Mouse (Mus musculus): ENCODE results near the gene Arhgap30. TPM values are rescaled to one million over a fixed set of nuclear protein-coding genes. Genes with fewer than 3 reads are reported as not detected.

Arhgap30 gene
- polyA plus RNA-seq, 1 experiment from 2014 or later, result 0.53 TPM

DNA sequence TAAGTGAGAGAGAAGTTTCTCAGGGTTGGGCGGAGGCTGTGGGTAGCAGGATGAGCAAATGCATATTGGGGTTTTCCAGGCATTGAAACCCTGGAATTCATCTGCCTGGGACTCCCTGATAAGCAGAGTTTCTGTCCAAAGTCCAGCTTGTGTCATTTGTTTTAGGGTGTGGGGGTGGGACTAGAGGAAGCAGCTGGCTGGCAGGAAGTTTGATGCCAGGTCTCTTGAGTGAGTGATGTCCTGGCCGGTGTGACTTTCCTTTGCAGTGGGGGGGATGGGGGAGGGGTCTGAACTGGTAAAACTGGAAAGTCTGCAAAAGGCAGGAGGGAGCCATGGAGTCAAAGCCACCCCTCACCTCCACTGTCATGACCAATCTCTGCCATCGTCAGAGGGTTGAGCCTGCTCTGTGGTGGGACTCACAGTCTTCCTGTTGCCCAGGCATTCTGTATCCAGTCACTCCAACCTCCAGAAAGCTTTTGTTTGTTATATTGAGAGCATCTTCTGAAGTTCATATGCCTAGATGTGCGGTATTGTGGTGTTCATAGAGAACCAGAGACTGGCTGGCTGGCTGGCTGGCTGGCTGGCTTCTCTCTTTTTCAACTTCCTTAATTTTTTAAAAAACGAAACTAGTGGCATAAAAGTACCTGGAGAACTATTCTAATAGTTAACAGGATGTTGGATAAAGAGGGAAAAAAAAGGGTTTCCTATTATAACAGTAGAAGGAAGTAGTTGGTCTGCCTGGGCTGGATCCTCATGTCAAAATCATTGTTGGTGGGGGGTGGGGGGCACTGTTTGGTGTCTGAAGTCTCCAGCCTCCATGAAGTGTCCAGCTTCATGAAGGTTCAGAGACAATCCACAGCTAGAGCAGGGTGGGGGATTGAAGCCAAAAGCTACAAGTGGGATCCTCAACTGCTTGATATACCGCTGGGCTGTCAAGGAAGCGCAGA lies 53.0 kb downstream of the Arhgap30 start:
- H3K4me2 ChIP-seq (ENCODE audit: low read depth, low read length, severe bottlenecking), result no peak overlapping the region
- DNase-seq (ENCODE audit: low spot score), result no peak
- H3K36me3 ChIP-seq (ENCODE audit: control insufficient read depth, insufficient read depth, low read length), result no peaks in the 10 kb centered on the region
- H3K27ac ChIP-seq (ENCODE audit: low read depth, low read length), result no peak overlapping the region
- H3K4me1 ChIP-seq (replicated peaks; ENCODE audit: control insufficient read depth, insufficient read depth, low read length), result 0 out of 2 replicates have a peak, but pooled peaks cover 1% of the 10 kb centered on the region
- no peak for ATAC-seq (replicated peaks; ENCODE audit: low FRiP score)
- no peak overlapping the region for H3K4me3 ChIP-seq (ENCODE audit: low read depth, low read length)
- peaks cover 15% of the 10 kb centered on the region for H3K27me3 ChIP-seq (ENCODE audit: control insufficient read depth, insufficient read depth, low read length)
- WGBS, result 64% methylated on average over 7 of the region's 7 CpGs
- peaks cover 3% of the 10 kb centered on the region; the same call in 1 of the 2 replicates for H3K9me3 ChIP-seq (ENCODE audit: control insufficient read depth, low read length)
- H3K9ac ChIP-seq (ENCODE audit: low read length), result no peak overlapping the region

DNA sequence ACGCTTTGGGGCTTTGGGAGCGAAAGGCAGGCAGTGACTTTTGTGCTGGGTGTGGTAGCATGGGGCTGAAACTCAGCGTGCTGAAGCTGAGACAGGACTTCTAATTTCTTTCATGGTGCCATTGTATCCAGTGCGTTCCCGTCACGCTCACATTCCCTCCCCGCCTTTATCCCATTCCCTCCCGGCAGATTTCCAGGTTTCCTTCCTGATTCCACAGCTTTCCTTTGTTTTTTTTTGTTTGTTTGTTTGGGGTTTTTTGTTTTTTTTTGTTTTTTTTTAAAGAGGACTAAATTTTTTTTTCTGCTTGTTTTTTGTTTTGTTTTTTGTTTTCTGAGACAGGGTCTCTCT lies 53.6 kb downstream of the Arhgap30 start:
- H3K4me3 ChIP-seq (ENCODE audit: low read depth, low read length), result no peak overlapping the region
- ATAC-seq (replicated peaks; ENCODE audit: low FRiP score), result no peak
- H3K9me3 ChIP-seq (ENCODE audit: control insufficient read depth, low read length), result peaks cover 3% of the 10 kb centered on the region; the same call in 1 of the 2 replicates
- no peak overlapping the region for H3K27ac ChIP-seq (ENCODE audit: low read depth, low read length)
- WGBS, result 82% methylated on average over 8 of the region's 8 CpGs
- no peaks in the 10 kb centered on the region for H3K36me3 ChIP-seq (ENCODE audit: control insufficient read depth, insufficient read depth, low read length)
- no peak overlapping the region for H3K9ac ChIP-seq (ENCODE audit: low read length)
- 0 out of 2 replicates have a peak, but pooled peaks cover 1% of the 10 kb centered on the region for H3K4me1 ChIP-seq (replicated peaks; ENCODE audit: control insufficient read depth, insufficient read depth, low read length)
- H3K27me3 ChIP-seq (ENCODE audit: control insufficient read depth, insufficient read depth, low read length), result peaks cover 12% of the 10 kb centered on the region
- DNase-seq (ENCODE audit: low spot score), result no peak
- no peak overlapping the region for H3K4me2 ChIP-seq (ENCODE audit: low read depth, low read length, severe bottlenecking)

DNA sequence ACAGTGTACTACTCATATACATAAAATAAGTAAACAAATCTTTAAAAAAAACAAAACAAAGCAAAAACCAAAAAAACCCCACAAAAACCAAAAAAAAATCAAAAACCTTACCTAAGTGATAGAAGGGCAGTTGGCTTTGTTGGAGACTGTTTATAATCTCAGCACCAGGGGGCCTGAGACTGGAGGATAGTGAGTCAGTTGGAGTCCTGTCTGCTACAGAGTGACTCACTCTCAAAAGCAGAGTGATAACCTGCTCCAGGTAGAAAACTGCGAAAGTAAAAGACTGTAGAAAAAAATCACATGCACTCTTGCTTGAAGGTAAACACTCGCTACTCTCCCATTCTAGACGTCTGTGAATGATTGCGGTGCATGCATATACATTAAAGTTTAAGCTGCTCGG lies 56.3 kb downstream of the Arhgap30 start:
- WGBS, result 91% methylated on average over 5 of the region's 5 CpGs
- no peaks in the 10 kb centered on the region for H3K27me3 ChIP-seq (ENCODE audit: control insufficient read depth, insufficient read depth, low read length)
- no peaks in the 10 kb centered on the region for H3K4me1 ChIP-seq (replicated peaks; ENCODE audit: control insufficient read depth, insufficient read depth, low read length)
- no peak overlapping the region for H3K27ac ChIP-seq (ENCODE audit: low read depth, low read length)
- no peak overlapping the region for H3K4me3 ChIP-seq (ENCODE audit: low read depth, low read length)
- ATAC-seq (replicated peaks; ENCODE audit: low FRiP score) (no peak), DNase-seq (ENCODE audit: low spot score) (no peak)
- H3K9ac ChIP-seq (ENCODE audit: low read length), result no peak overlapping the region
- H3K9me3 ChIP-seq (ENCODE audit: control insufficient read depth, low read length), result peaks cover 3% of the 10 kb centered on the region; the same call in 1 of the 2 replicates
- H3K36me3 ChIP-seq (ENCODE audit: control insufficient read depth, insufficient read depth, low read length), result no peaks in the 10 kb centered on the region
- H3K4me2 ChIP-seq (ENCODE audit: low read depth, low read length, severe bottlenecking), result no peak overlapping the region

DNA sequence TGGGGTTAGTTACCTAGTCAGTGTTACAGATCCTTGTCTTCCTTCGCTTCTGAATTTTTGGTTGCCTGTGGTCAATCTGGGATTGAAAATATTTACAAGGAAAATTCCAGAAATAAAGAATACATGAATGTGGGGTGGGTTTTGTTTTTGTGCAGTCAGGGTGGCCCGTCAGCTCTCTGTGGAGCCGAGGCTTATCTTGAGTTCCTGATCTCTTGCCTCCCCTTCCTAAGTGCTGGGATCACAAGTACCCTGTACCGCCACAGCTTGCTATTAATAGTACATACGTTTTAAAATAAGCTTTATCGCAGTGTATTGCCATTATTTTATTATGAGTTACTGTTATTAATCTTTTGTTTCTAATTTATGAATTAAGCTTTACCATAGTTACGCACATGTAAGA lies 58.1 kb downstream of the Arhgap30 start:
- peaks cover 3% of the 10 kb centered on the region; the same call in 1 of the 2 replicates for H3K9me3 ChIP-seq (ENCODE audit: control insufficient read depth, low read length)
- H3K36me3 ChIP-seq (ENCODE audit: control insufficient read depth, insufficient read depth, low read length), result no peaks in the 10 kb centered on the region
- 82% methylated on average over 7 of the region's 7 CpGs for WGBS
- H3K4me3 ChIP-seq (ENCODE audit: low read depth, low read length), result no peak overlapping the region
- no peak overlapping the region for H3K9ac ChIP-seq (ENCODE audit: low read length)
- H3K27ac ChIP-seq (ENCODE audit: low read depth, low read length), result no peak overlapping the region
- DNase-seq (ENCODE audit: low spot score), result no peak
- ATAC-seq (replicated peaks; ENCODE audit: low FRiP score), result no peak
- H3K4me1 ChIP-seq (replicated peaks; ENCODE audit: control insufficient read depth, insufficient read depth, low read length), result no peaks in the 10 kb centered on the region
- no peak overlapping the region for H3K4me2 ChIP-seq (ENCODE audit: low read depth, low read length, severe bottlenecking)
- H3K27me3 ChIP-seq (ENCODE audit: control insufficient read depth, insufficient read depth, low read length), result no peaks in the 10 kb centered on the region

DNA sequence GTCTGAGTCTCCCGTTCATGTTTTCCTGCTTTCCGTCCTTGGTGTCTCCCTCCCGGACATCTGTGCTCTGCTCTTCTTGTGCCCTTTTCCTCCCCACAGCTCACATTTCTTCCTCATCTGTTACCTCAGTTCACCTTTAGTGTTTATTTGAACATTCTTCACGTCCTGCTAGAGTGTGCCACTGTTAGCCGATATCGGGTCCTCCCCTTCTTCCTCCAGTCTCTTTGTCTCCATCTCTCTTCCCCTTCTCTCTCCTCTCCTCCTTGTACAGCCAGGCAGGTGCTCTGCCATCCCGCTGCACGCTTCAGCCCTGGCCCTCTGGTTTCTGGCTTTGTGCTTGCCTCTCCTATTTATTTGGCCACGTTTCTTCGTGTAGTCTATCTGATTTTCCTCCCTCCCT lies 58.9 kb downstream of the Arhgap30 start:
- Histone ChIP-seq H3K4me3 (ENCODE audit: low read depth, low read length) (no peak overlapping the region), H3K27me3 (ENCODE audit: control insufficient read depth, insufficient read depth, low read length) (no peaks in the 10 kb centered on the region), H3K9me3 (ENCODE audit: control insufficient read depth, low read length) (peaks cover 3% of the 10 kb centered on the region; the same call in 1 of the 2 replicates), H3K4me1 (replicated peaks; ENCODE audit: control insufficient read depth, insufficient read depth, low read length) (no peaks in the 10 kb centered on the region), H3K9ac (ENCODE audit: low read length) (no peak overlapping the region), H3K36me3 (ENCODE audit: control insufficient read depth, insufficient read depth, low read length) (no peaks in the 10 kb centered on the region), H3K27ac (ENCODE audit: low read depth, low read length) (no peak overlapping the region), H3K4me2 (ENCODE audit: low read depth, low read length, severe bottlenecking) (no peak overlapping the region)
- 83% methylated on average over 10 of the region's 10 CpGs for WGBS
- ATAC-seq (replicated peaks; ENCODE audit: low FRiP score) (no peak), DNase-seq (ENCODE audit: low spot score) (no peak)

DNA sequence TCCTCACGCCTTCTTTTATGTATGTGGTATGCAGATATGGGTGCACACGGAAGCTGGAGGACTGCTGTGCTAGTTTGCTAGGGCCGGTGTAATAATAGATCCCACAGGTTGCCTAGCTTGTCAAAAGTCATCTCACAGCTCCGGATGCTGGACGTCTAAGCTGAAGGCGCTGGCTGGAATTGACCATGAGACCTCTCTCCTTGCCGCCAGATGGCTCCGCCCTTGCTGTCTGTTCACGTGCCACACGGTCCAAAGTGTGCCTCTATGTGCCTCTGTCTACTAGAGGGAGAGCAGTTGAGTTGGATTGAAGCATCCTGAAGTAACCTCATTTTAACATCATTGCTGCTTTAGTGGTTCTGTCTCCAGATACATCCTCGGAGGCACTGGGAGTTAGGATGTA lies 61.3 kb downstream of the Arhgap30 start:
- Histone ChIP-seq H3K9ac (ENCODE audit: low read length) (no peak overlapping the region), H3K4me3 (ENCODE audit: low read depth, low read length) (no peak overlapping the region), H3K36me3 (ENCODE audit: control insufficient read depth, insufficient read depth, low read length) (no peaks in the 10 kb centered on the region), H3K9me3 (ENCODE audit: control insufficient read depth, low read length) (no peaks in the 10 kb centered on the region), H3K4me1 (replicated peaks; ENCODE audit: control insufficient read depth, insufficient read depth, low read length) (no peaks in the 10 kb centered on the region), H3K27ac (ENCODE audit: low read depth, low read length) (no peak overlapping the region), H3K27me3 (ENCODE audit: control insufficient read depth, insufficient read depth, low read length) (no peaks in the 10 kb centered on the region), H3K4me2 (ENCODE audit: low read depth, low read length, severe bottlenecking) (no peak overlapping the region)
- WGBS, result 89% methylated on average over 11 of the region's 11 CpGs
- ATAC-seq (replicated peaks; ENCODE audit: low FRiP score) (no peak), DNase-seq (ENCODE audit: low spot score) (no peak)

DNA sequence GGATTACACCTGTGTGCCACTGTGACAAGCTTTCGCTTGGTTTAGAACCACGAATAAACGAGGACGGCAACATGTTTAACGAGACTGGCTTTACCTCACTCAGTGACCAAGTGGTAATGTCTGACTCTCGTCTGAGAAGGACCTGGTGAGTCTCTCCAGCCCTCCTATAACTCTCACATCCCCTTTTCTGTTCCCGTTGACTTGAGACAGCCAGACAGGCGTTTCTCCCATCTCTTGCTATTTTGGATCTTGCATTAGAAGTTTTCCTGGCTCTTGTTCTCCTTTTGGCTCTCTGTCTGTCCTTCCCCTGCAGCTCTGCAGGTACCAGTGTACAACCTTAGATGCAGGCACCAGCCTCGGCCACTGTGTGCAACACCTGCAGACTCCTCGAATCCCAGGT lies 62.2 kb downstream of the Arhgap30 start:
- no peak for ATAC-seq (replicated peaks; ENCODE audit: low FRiP score)
- Histone ChIP-seq H3K36me3 (ENCODE audit: control insufficient read depth, insufficient read depth, low read length) (no peaks in the 10 kb centered on the region), H3K9ac (ENCODE audit: low read length) (no peak overlapping the region), H3K4me1 (replicated peaks; ENCODE audit: control insufficient read depth, insufficient read depth, low read length) (no peaks in the 10 kb centered on the region), H3K4me2 (ENCODE audit: low read depth, low read length, severe bottlenecking) (no peak overlapping the region), H3K4me3 (ENCODE audit: low read depth, low read length) (no peak overlapping the region), H3K9me3 (ENCODE audit: control insufficient read depth, low read length) (no peaks in the 10 kb centered on the region), H3K27me3 (ENCODE audit: control insufficient read depth, insufficient read depth, low read length) (no peaks in the 10 kb centered on the region), H3K27ac (ENCODE audit: low read depth, low read length) (no peak overlapping the region)
- WGBS, result 84% methylated on average over 10 of the region's 10 CpGs
- DNase-seq (ENCODE audit: low spot score), result no peak

DNA sequence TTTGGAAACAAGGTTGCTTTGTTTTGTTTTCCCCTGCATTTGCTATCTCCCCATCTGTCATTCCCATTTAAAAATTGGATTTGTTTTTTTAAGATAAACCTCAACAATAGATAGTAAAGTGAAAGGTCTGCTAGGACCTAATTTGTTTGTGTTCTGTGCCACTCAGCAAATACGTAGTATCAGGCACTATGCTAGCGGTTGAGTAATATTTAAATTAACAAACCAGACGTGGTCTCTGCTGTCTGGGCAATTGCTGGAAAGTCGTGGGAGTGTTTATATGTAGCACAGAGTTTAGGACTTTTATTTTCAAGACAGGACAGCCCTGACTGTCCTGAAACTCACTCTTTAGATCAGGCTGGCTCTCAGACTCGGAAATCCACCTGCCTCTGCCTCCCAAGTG lies 63.8 kb downstream of the Arhgap30 start:
- 83% methylated on average over 5 of the region's 5 CpGs for WGBS
- Histone ChIP-seq H3K27me3 (ENCODE audit: control insufficient read depth, insufficient read depth, low read length) (no peaks in the 10 kb centered on the region), H3K4me1 (replicated peaks; ENCODE audit: control insufficient read depth, insufficient read depth, low read length) (no peaks in the 10 kb centered on the region), H3K27ac (ENCODE audit: low read depth, low read length) (no peak overlapping the region), H3K4me3 (ENCODE audit: low read depth, low read length) (no peak overlapping the region), H3K9me3 (ENCODE audit: control insufficient read depth, low read length) (no peaks in the 10 kb centered on the region), H3K4me2 (ENCODE audit: low read depth, low read length, severe bottlenecking) (no peak overlapping the region), H3K36me3 (ENCODE audit: control insufficient read depth, insufficient read depth, low read length) (no peaks in the 10 kb centered on the region), H3K9ac (ENCODE audit: low read length) (no peak overlapping the region)
- DNase-seq (ENCODE audit: low spot score) (no peak), ATAC-seq (replicated peaks; ENCODE audit: low FRiP score) (no peak)

DNA sequence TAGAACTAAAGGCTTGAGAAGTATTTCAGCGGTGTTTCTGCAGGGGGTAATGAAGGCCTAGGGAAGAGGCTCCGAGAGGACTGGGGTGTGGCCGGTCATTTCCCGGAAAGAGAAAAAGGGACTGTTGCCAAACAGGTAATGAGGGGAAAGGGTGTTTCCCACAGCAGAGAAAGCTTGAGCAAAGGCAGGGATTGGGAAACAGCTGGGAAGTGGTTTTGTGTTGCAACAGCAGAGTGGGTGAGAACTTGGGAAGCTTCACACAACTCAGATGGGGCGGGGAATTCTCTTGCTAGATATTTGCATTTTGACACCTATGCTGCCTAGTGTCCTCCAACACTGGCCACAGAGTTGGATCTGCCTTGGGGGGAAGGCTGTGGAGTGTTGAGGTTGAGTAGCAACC lies 64.2 kb downstream of the Arhgap30 start:
- Histone ChIP-seq H3K27ac (ENCODE audit: low read depth, low read length) (no peak overlapping the region), H3K4me3 (ENCODE audit: low read depth, low read length) (no peak overlapping the region), H3K36me3 (ENCODE audit: control insufficient read depth, insufficient read depth, low read length) (no peaks in the 10 kb centered on the region), H3K9me3 (ENCODE audit: control insufficient read depth, low read length) (no peaks in the 10 kb centered on the region), H3K9ac (ENCODE audit: low read length) (no peak overlapping the region), H3K27me3 (ENCODE audit: control insufficient read depth, insufficient read depth, low read length) (no peaks in the 10 kb centered on the region), H3K4me1 (replicated peaks; ENCODE audit: control insufficient read depth, insufficient read depth, low read length) (no peaks in the 10 kb centered on the region), H3K4me2 (ENCODE audit: low read depth, low read length, severe bottlenecking) (no peak overlapping the region)
- ATAC-seq (replicated peaks; ENCODE audit: low FRiP score) (no peak), DNase-seq (ENCODE audit: low spot score) (no peak)
- 83% methylated on average over 5 of the region's 5 CpGs for WGBS
